Mouse (Mus musculus) neural tube, embryonic 14.5 days (tissue): ENCODE measurements around the gene Pik3c2b. TPM values are rescaled to one million over a fixed set of nuclear protein-coding genes. Genes with fewer than 3 reads are reported as not detected.

Experiments
- ATAC-seq: fragments of 200-750 bp; cut with Nextera tagmentation; 2 replicates; pipeline ENCODE4 v1.8.0; 2017; ENCODE audit warnings: low read depth, mild to moderate bottlenecking, moderate TSS enrichment, moderate library complexity
- H3K27ac ChIP-seq: fragments of 300-500 bp; sonication (generic); 2 replicates; pipeline ENCODE4 v1.5.1; 2014; ENCODE audit warnings: low read depth, mild to moderate bottlenecking, control low read depth, low read length, moderate library complexity, mixed read lengths
- H3K27me3 ChIP-seq: fragments of 300-500 bp; sonication (generic); 2 replicates; pipeline ENCODE4 v1.6.1; 2014; ENCODE audit warnings: low read length; ENCODE audit not compliant: control insufficient read depth, insufficient read depth
- H3K36me3 ChIP-seq: fragments of 300-500 bp; sonication (generic); 2 replicates; pipeline ENCODE4 v1.6.1; 2014; ENCODE audit warnings: low read length, mixed read lengths; ENCODE audit not compliant: control insufficient read depth, insufficient read depth
- H3K4me1 ChIP-seq: fragments of 300-500 bp; sonication (generic); 2 replicates; pipeline ENCODE4 v1.6.1; 2014; ENCODE audit warnings: low read length; ENCODE audit not compliant: control insufficient read depth, insufficient read depth
- H3K4me2 ChIP-seq: fragments of 300-500 bp; sonication (generic); 2 replicates; pipeline ENCODE4 v1.6.1; 2014; ENCODE audit warnings: mild to moderate bottlenecking, low read depth, low read length, control low read depth
- H3K4me3 ChIP-seq: fragments of 300-500 bp; sonication (generic); 2 replicates; pipeline ENCODE4 v1.5.1; 2014; ENCODE audit warnings: low read depth, low read length, control low read depth, mixed read lengths
- H3K9ac ChIP-seq: fragments of 300-500 bp; sonication (generic); replicated peaks from 2 replicates; pipeline ENCODE4 v1.6.1; 2014; ENCODE audit warnings: low read depth, mild to moderate bottlenecking, control low read depth, low read length, mixed read lengths
- H3K9me3 ChIP-seq: fragments of 300-500 bp; sonication (generic); 2 replicates; pipeline ENCODE4 v1.6.1; 2016; ENCODE audit warnings: low read length; ENCODE audit not compliant: control insufficient read depth
- WGBS: fragments of 180-500 bp; shearing (Covaris S2); extraction: QIAGEN DNeasy Blood & Tissue Kit; methylation state at CpG from one replicate; pipeline ENCODE4 v1.1.7; 2014; 5-methylcytosine and 5-hydroxymethylcytosine counted together
- polyA plus RNA-seq: library from polyadenylated mRNA; unstranded; fragments of >200 nt; fragmentation: Nextera tagmentation; extraction: Ambion mirVana; gene quantifications from 2 replicates; pipeline ENCODE4 v1.2.1, GENCODE M21; 2014

The Pik3c2b gene
- polyA plus RNA-seq, 1 experiment from 2014 or later = 17.2 TPM

GRCm38 (mm10) chr1:133130638-133131560 is 85.4 kb downstream of the Pik3c2b start, which contains the start of gene Ppp1r15b:
TSS of gene Ppp1r15b (plus strand) at chr1:133131143.
- Histone ChIP-seq H3K4me3 (peak within 1 kb of the TSS; percentile 97), H3K9ac (peak within 1 kb of the TSS; percentile 94), H3K27me3 (peaks cover 3% of the 10 kb centered on the region; the same call in 1 of the 2 replicates), H3K4me1 (peaks cover 28% of the 10 kb centered on the region), H3K4me2 (peak within 1 kb of the TSS; percentile 100), H3K27ac (peak within 1 kb of the TSS; percentile 93), H3K9me3 (no peaks in the 10 kb centered on the region), H3K36me3 (no peaks in the 10 kb centered on the region)
- WGBS = under 1% methylated on average over 56 of the region's 72 CpGs
- peak; percentile 99 for ATAC-seq

- H3K4me2 ChIP-seq = peak overlapping the region; percentile 100
- peak overlapping the region; percentile 94 for H3K9ac ChIP-seq
- no peaks in the 10 kb centered on the region for H3K9me3 ChIP-seq
- no peak for ATAC-seq
- H3K4me3 ChIP-seq = peak overlapping the region; percentile 97
- under 1% methylated on average over 31 of the region's 35 CpGs for WGBS
- peak overlapping the region; percentile 93 for H3K27ac ChIP-seq
- H3K36me3 ChIP-seq = peaks cover 1% of the 10 kb centered on the region; the same call in 1 of the 2 replicates
- H3K4me1 ChIP-seq = peaks cover 30% of the 10 kb centered on the region
- H3K27me3 ChIP-seq = peaks cover 3% of the 10 kb centered on the region; the same call in 1 of the 2 replicates
Observed at GRCm38 (mm10) chr1:133131561-133131905, 86.1 kb downstream of the Pik3c2b start.

GRCm38 (mm10) chr1:133131936-133132335 is 86.5 kb downstream of the Pik3c2b start:
- 0% methylated on average over 11 of the region's 11 CpGs for WGBS
- Histone ChIP-seq H3K27ac (peak overlapping the region; percentile 93), H3K9me3 (no peaks in the 10 kb centered on the region), H3K9ac (peak overlapping the region; percentile 94), H3K36me3 (peaks cover 5% of the 10 kb centered on the region), H3K27me3 (peaks cover 3% of the 10 kb centered on the region; the same call in 1 of the 2 replicates), H3K4me3 (peak overlapping the region; percentile 97), H3K4me2 (peak overlapping the region; percentile 100), H3K4me1 (peaks cover 30% of the 10 kb centered on the region)
- no peak for ATAC-seq

GRCm38 (mm10) chr1:133132388-133133326 is 87.2 kb downstream of the Pik3c2b start:
- Histone ChIP-seq H3K27me3 (peaks cover 3% of the 10 kb centered on the region; the same call in 1 of the 2 replicates), H3K36me3 (peaks cover 11% of the 10 kb centered on the region), H3K4me1 (peaks cover 30% of the 10 kb centered on the region), H3K9ac (peak overlapping the region; percentile 94), H3K4me2 (peak overlapping the region; percentile 100), H3K4me3 (peak overlapping the region; percentile 97), H3K9me3 (no peaks in the 10 kb centered on the region), H3K27ac (no peak overlapping the region)
- ATAC-seq = no peak
- WGBS = 8% methylated on average over 26 of the region's 26 CpGs

- Histone ChIP-seq H3K4me2 (peak overlapping the region; percentile 100), H3K27me3 (peaks cover 3% of the 10 kb centered on the region; the same call in 1 of the 2 replicates)
Observed at GRCm38 (mm10) chr1:133133425-133133824, 88.0 kb downstream of the Pik3c2b start.

GRCm38 (mm10) chr1:133134071-133134470 is 88.6 kb downstream of the Pik3c2b start:
- 30% methylated on average over 4 of the region's 4 CpGs for WGBS
- H3K4me1 ChIP-seq = peaks cover 30% of the 10 kb centered on the region

More at GRCm38 (mm10) chr1:133133425-133133824, 88.0 kb downstream of the Pik3c2b start:
- Histone ChIP-seq H3K9ac (peak overlapping the region; percentile 94), H3K4me1 (peaks cover 30% of the 10 kb centered on the region), H3K27ac (no peak overlapping the region), H3K36me3 (peaks cover 17% of the 10 kb centered on the region), H3K4me3 (peak overlapping the region; percentile 97), H3K9me3 (no peaks in the 10 kb centered on the region)
- ATAC-seq = no peak
- 11% methylated on average over 2 of the region's 2 CpGs for WGBS

GRCm38 (mm10) chr1:133134881-133135280 is 89.4 kb downstream of the Pik3c2b start:
- Histone ChIP-seq H3K4me3 (peak overlapping the region; percentile 97), H3K4me1 (peaks cover 30% of the 10 kb centered on the region), H3K4me2 (peak overlapping the region; percentile 100), H3K9me3 (no peaks in the 10 kb centered on the region), H3K27me3 (peaks cover 3% of the 10 kb centered on the region; the same call in 1 of the 2 replicates), H3K9ac (no peak overlapping the region), H3K36me3 (peaks cover 21% of the 10 kb centered on the region), H3K27ac (no peak overlapping the region)
- ATAC-seq = no peak
- WGBS = 59% methylated on average over 4 of the region's 4 CpGs

More at GRCm38 (mm10) chr1:133134071-133134470, 88.6 kb downstream of the Pik3c2b start:
- no peak for ATAC-seq
- peak overlapping the region; percentile 48; the same call in 1 of the 2 replicates for H3K9ac ChIP-seq
- H3K36me3 ChIP-seq = peaks cover 21% of the 10 kb centered on the region
- H3K27ac ChIP-seq = no peak overlapping the region
- peak overlapping the region; percentile 100 for H3K4me2 ChIP-seq
- no peaks in the 10 kb centered on the region for H3K9me3 ChIP-seq
- H3K27me3 ChIP-seq = peaks cover 3% of the 10 kb centered on the region; the same call in 1 of the 2 replicates
- H3K4me3 ChIP-seq = peak overlapping the region; percentile 97

GRCm38 (mm10) chr1:133135808-133136207 is 90.3 kb downstream of the Pik3c2b start:
- H3K9ac ChIP-seq = no peak overlapping the region
- no peak overlapping the region for H3K27ac ChIP-seq
- H3K27me3 ChIP-seq = peaks cover 3% of the 10 kb centered on the region; the same call in 1 of the 2 replicates
- H3K36me3 ChIP-seq = peaks cover 26% of the 10 kb centered on the region
- WGBS = 55% methylated on average over 5 of the region's 5 CpGs
- no peak for ATAC-seq
- H3K4me1 ChIP-seq = peaks cover 30% of the 10 kb centered on the region
- H3K4me3 ChIP-seq = no peak overlapping the region
- peak overlapping the region; percentile 100; the same call in 1 of the 2 replicates for H3K4me2 ChIP-seq
- no peaks in the 10 kb centered on the region for H3K9me3 ChIP-seq
